Mouse (Mus musculus) forebrain, embryonic 12.5 days (tissue): ENCODE measurements around the gene Dgkh. TPM values are rescaled to one million over a fixed set of nuclear protein-coding genes. Genes with fewer than 3 reads are reported as not detected.

ENCODE experiments used
- ATAC-seq: fragments of 200-750 bp; cut with Nextera tagmentation; 2 replicates; pipeline ENCODE4 v1.8.0; 2017; ENCODE audit warnings: moderate TSS enrichment; ENCODE audit not compliant: low FRiP score
- H3K27ac ChIP-seq: fragments of 300-500 bp; sonication (generic); 2 replicates; pipeline ENCODE4 v1.5.1; 2016; ENCODE audit warnings: mild to moderate bottlenecking
- H3K27me3 ChIP-seq: fragments of 300-500 bp; sonication (generic); 2 replicates; pipeline ENCODE4 v1.6.1; 2016; ENCODE audit warnings: mild to moderate bottlenecking
- H3K36me3 ChIP-seq: fragments of 300-500 bp; sonication (generic); replicated peaks from 2 replicates; pipeline ENCODE4 v1.6.1; 2016; ENCODE audit warnings: mild to moderate bottlenecking
- H3K4me1 ChIP-seq: fragments of 300-500 bp; sonication (generic); 2 replicates; pipeline ENCODE4 v1.6.1; 2016
- H3K4me2 ChIP-seq: fragments of 300-500 bp; sonication (generic); 2 replicates; pipeline ENCODE4 v1.6.1; 2016; ENCODE audit warnings: mild to moderate bottlenecking, moderate library complexity
- H3K4me3 ChIP-seq: fragments of 300-500 bp; sonication (generic); replicated peaks from 2 replicates; pipeline ENCODE4 v1.5.1; 2016; ENCODE audit warnings: mild to moderate bottlenecking
- H3K9ac ChIP-seq: fragments of 300-500 bp; sonication (generic); 2 replicates; pipeline ENCODE4 v1.6.1; 2016; ENCODE audit warnings: mild to moderate bottlenecking
- H3K9me3 ChIP-seq: fragments of 300-500 bp; sonication (generic); 2 replicates; pipeline ENCODE4 v1.6.1; 2016
- WGBS: fragments of 180-500 bp; shearing (Covaris S2); methylation state at CpG from one replicate; pipeline ENCODE4 v1.1.7; 2016; 5-methylcytosine and 5-hydroxymethylcytosine counted together
- polyA plus RNA-seq: library from polyadenylated mRNA; unstranded; fragments of >200 nt; fragmentation: Nextera tagmentation; extraction: Ambion mirVana; gene quantifications from 2 replicates; pipeline ENCODE4 v1.2.1, GENCODE M21; 2016

Dgkh gene
- polyA plus RNA-seq, 1 experiment from 2014 or later, result 1.6 TPM

DNA sequence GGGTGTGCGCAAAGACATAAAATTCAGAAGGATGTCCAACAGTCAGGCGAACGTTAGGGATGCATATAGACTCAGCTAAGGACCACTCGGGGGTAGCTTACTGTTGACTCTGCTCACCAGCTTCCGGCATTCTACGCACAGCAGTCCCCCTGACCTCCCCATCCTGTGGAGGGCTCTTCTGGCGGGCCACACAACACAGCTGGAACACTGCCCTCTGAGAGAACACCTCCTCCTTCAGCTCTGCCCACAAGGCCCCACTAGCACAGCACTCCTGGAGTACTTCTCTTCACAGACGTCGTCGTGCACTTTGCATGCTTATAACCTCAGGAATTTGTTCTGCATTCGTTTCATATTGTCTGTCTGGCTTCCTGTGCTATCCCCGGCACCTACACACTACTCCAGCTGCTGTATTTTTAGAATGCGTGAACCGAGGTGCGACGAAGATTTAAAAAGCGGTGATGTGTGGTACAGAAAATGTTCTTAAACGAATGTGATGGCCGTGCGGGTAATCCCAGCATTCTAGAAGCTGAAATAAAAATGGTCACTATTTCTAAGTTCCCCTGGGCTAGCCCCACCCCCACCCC is 19.9 kb downstream of the Dgkh start:
- Histone ChIP-seq H3K4me3 (no peak overlapping the region), H3K4me1 (no peaks in the 10 kb centered on the region), H3K4me2 (no peak overlapping the region), H3K9ac (no peak overlapping the region), H3K9me3 (no peaks in the 10 kb centered on the region), H3K27me3 (no peaks in the 10 kb centered on the region), H3K36me3 (no peaks in the 10 kb centered on the region), H3K27ac (no peak overlapping the region)
- no peak for ATAC-seq
- 70% methylated on average over 20 of the region's 20 CpGs for WGBS

DNA sequence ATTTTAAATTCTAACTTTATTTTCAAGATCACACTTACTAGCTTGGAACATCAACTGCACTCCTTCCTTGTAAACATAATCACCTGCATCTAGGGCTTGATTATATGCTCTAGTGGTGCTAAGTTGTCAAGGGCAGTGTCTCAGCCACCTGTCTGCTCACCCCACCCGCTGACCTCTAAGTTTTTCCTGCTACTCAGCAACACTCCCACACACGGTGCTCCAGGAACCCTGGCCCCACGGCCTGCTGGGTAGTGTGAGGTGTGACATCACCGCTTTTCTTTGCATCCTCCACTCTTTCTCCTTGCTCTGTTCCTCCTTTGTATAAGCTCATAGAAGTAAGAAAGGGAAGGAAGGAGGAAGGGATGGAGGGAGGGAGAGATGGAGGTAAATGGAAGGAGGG is 21.9 kb downstream of the Dgkh start:
- Histone ChIP-seq H3K27me3 (no peaks in the 10 kb centered on the region), H3K4me2 (no peak overlapping the region), H3K4me3 (no peak overlapping the region), H3K36me3 (no peaks in the 10 kb centered on the region), H3K27ac (no peak overlapping the region), H3K9me3 (no peaks in the 10 kb centered on the region), H3K4me1 (no peaks in the 10 kb centered on the region), H3K9ac (no peak overlapping the region)
- no peak for ATAC-seq
- 74% methylated on average over 4 of the region's 4 CpGs for WGBS

DNA sequence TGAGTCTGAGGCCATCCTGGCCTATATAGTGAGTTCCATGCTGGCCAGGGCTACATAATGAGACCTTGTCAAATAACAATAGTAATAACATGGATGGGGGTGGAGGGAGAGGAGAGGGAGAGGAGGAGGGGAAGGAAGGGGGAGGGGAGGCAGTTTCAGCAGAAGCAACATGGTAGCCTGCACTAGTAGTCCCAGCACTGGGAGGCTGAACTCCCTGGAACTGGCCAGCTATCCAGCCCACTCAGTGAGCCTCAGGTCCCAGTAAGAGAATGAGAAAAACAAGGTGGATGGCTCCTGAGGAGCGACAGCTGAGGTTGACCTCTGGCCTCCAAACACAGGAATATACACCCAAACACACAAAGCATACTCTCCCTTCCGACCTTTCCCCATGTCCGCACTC is 27.0 kb downstream of the Dgkh start:
- H3K4me1 ChIP-seq, result no peaks in the 10 kb centered on the region
- H3K27me3 ChIP-seq, result no peaks in the 10 kb centered on the region
- ATAC-seq, result no peak
- no peak overlapping the region for H3K9ac ChIP-seq
- H3K36me3 ChIP-seq, result no peaks in the 10 kb centered on the region
- H3K4me3 ChIP-seq, result no peak overlapping the region
- WGBS, result 86% methylated on average over 3 of the region's 3 CpGs
- no peak overlapping the region for H3K27ac ChIP-seq
- H3K9me3 ChIP-seq, result no peaks in the 10 kb centered on the region
- no peak overlapping the region for H3K4me2 ChIP-seq

DNA sequence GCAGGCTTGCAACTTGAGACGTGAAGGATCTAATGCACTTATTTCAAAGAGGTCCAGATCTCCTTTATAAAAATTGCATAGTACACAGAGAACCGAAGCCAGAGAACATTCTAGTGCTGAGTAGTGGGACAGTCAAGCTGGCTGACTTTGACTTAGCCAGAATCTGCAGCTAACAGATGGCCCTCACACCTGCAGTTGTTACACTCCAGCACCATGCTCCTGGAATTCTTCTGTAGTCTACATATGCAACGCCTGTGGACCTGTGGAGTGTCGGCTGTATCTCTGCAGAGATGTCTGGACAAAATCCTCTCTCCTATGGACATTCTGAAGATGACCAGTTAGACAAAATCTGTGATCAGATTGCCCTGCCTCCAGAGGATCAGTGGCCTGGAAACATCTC is 28.6 kb downstream of the Dgkh start:
- no peak overlapping the region for H3K9ac ChIP-seq
- no peak overlapping the region for H3K4me2 ChIP-seq
- WGBS, result 95% methylated on average over 4 of the region's 4 CpGs
- no peak overlapping the region for H3K4me3 ChIP-seq
- no peaks in the 10 kb centered on the region for H3K36me3 ChIP-seq
- ATAC-seq, result no peak
- H3K9me3 ChIP-seq, result no peaks in the 10 kb centered on the region
- no peaks in the 10 kb centered on the region for H3K4me1 ChIP-seq
- no peaks in the 10 kb centered on the region for H3K27me3 ChIP-seq
- H3K27ac ChIP-seq, result no peak overlapping the region

DNA sequence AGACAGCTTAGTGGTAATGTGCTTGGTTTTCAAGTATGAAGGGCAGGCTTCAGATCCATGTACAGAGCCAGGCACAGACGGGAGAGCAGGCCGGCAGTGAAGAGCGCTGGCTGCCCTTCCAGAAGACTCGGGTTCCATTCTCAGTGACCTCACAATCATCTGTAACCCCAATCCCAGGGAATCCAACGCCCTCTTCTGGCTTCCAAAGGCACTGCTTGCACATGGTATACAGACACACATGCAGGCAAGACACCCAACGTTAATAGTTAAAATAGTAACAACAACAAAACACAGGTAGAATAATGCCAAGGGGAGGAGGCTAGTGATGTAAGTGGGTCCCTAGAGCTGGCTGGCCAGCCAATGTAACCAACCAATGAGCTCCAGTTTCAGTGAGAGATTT is 29.2 kb downstream of the Dgkh start:
- no peak overlapping the region for H3K4me3 ChIP-seq
- H3K9me3 ChIP-seq, result no peaks in the 10 kb centered on the region
- H3K27ac ChIP-seq, result no peak overlapping the region
- no peaks in the 10 kb centered on the region for H3K27me3 ChIP-seq
- H3K4me2 ChIP-seq, result no peak overlapping the region
- ATAC-seq, result no peak
- H3K9ac ChIP-seq, result no peak overlapping the region
- H3K4me1 ChIP-seq, result no peaks in the 10 kb centered on the region
- 85% methylated on average over 6 of the region's 6 CpGs for WGBS
- H3K36me3 ChIP-seq, result no peaks in the 10 kb centered on the region

DNA sequence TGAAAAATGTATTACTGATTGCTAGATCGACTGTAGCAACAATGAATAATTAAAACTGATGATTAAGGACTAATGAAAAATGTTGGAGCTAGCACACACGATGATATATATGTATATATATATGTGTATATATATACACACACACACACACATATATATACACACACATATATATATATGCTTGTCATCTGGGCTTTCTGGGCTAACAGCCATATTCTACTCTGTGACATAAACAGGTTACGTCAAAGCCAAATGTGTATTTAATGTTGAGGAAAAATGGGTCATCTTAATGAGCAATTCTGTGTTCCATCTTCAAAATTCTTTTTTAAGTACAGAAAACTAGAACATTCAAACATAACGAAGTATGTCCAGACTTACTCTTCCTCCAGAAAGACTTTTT is 30.5 kb downstream of the Dgkh start:
- Histone ChIP-seq H3K9me3 (no peaks in the 10 kb centered on the region), H3K27ac (no peak overlapping the region), H3K9ac (no peak overlapping the region), H3K4me1 (no peaks in the 10 kb centered on the region), H3K27me3 (no peaks in the 10 kb centered on the region), H3K36me3 (no peaks in the 10 kb centered on the region), H3K4me3 (no peak overlapping the region), H3K4me2 (no peak overlapping the region)
- WGBS, result 81% methylated on average over 4 of the region's 4 CpGs
- ATAC-seq, result no peak

DNA sequence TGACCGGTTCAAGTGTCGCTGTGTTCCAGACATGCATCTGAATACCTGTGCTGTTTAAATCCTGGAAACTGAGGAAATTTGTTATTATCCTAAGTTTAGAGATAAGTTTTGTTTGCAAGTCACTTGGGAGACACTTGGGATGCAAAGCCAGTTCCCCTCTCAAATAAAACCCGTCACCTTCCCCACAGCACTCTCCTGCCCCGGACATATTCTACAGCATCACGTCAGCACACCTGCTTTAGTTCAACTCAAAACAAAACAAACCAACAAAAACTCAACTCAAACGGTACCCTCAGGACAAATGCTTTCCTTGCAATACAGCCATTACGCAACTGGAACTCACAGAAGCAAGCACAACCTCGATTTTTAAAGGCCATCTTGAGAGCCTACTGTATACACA is 31.1 kb downstream of the Dgkh start:
- no peaks in the 10 kb centered on the region for H3K27me3 ChIP-seq
- no peaks in the 10 kb centered on the region for H3K36me3 ChIP-seq
- H3K4me2 ChIP-seq, result no peak overlapping the region
- H3K4me3 ChIP-seq, result no peak overlapping the region
- 85% methylated on average over 8 of the region's 8 CpGs for WGBS
- H3K9ac ChIP-seq, result no peak overlapping the region
- H3K4me1 ChIP-seq, result no peaks in the 10 kb centered on the region
- H3K27ac ChIP-seq, result no peak overlapping the region
- H3K9me3 ChIP-seq, result no peaks in the 10 kb centered on the region
- ATAC-seq, result no peak

DNA sequence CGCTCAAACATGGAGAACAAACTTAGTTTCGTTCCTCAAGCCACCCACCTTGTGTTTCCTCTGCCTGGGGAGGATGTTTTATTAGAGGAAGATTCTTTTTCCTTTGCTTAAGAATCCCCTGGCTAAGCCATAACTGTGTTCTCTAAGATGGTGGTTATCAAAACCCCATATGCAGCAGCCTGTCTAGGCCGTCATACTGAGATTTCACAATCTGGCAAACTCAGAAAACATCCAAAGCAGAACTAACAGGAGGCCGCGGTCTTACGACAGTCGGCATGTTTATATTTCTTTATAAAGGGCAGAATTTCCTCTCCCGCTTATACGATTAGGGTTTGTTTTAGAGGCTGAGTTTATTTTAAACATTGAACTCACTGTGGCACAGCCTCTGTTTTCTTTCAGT is 31.5 kb downstream of the Dgkh start:
- Histone ChIP-seq H3K4me3 (no peak overlapping the region), H3K27me3 (no peaks in the 10 kb centered on the region), H3K9ac (no peak overlapping the region), H3K4me1 (no peaks in the 10 kb centered on the region), H3K36me3 (no peaks in the 10 kb centered on the region), H3K9me3 (no peaks in the 10 kb centered on the region), H3K27ac (no peak overlapping the region), H3K4me2 (no peak overlapping the region)
- no peak for ATAC-seq
- WGBS, result 88% methylated on average over 9 of the region's 9 CpGs

DNA sequence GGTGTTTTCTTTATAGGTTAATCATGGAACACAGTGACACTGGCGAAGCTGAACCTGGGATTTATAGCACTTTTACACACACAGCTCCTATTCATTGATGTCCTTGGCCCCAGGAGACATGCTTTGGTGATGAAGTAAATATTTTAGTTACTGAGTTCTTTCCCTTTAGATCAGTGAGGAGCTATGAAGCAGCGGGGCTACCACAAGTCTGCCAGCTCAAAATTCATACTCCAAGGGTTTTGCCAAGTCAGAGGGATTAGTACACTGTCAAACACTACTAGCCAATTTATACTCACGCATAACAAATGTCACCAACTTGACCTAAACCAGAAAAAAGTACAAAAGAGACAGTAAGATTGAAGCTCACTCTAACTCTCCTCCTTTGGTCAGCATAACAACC is 32.9 kb downstream of the Dgkh start:
- Histone ChIP-seq H3K27me3 (no peaks in the 10 kb centered on the region), H3K4me3 (no peak overlapping the region), H3K9me3 (no peaks in the 10 kb centered on the region), H3K9ac (no peak overlapping the region), H3K27ac (no peak overlapping the region), H3K4me1 (no peaks in the 10 kb centered on the region), H3K4me2 (no peak overlapping the region), H3K36me3 (no peaks in the 10 kb centered on the region)
- 85% methylated on average over 3 of the region's 3 CpGs for WGBS
- ATAC-seq, result no peak

DNA sequence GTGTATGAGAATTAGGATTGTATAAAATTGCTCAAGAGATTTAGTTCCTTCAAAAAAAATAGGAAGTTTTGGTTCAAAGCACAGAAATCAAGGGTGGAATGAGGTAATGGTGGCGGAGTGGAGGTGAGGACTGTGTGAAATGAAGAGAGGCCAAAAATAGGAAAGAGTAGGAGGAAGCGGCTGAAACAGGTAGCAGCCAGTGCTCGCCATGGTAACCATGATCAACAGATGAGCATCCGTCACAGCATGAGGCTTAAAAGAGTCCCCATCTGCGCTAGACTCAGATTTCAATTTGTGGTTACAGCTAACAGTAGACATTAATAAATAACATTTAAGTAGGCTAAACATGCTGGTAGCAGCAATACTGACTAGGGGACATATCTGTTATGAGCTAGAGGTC is 33.4 kb downstream of the Dgkh start:
- no peaks in the 10 kb centered on the region for H3K36me3 ChIP-seq
- no peak overlapping the region for H3K4me3 ChIP-seq
- no peak for ATAC-seq
- H3K27ac ChIP-seq, result no peak overlapping the region
- no peaks in the 10 kb centered on the region for H3K4me1 ChIP-seq
- H3K27me3 ChIP-seq, result no peaks in the 10 kb centered on the region
- no peak overlapping the region for H3K4me2 ChIP-seq
- H3K9me3 ChIP-seq, result no peaks in the 10 kb centered on the region
- WGBS, result 83% methylated on average over 5 of the region's 5 CpGs
- no peak overlapping the region for H3K9ac ChIP-seq

DNA sequence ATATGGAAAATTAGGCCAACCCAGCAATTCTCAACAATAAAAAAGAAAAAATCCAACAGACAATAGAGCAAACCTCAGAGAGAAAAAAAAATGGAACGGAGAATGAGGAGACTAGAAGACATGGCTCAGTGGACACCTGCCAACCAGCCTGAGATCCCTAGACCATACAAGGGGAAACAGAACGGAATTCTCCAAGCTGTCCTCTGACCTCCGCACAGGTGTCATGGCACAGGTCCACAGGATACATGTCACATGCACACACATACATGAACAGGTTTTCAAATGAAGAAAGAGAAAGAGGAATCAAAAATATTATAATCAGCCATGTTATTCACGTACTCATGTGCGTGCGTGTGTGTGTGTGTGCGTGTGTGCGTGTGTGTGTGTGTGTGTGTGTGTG is 38.5 kb downstream of the Dgkh start:
- H3K4me1 ChIP-seq, result no peaks in the 10 kb centered on the region
- H3K4me2 ChIP-seq, result no peak overlapping the region
- H3K9me3 ChIP-seq, result no peaks in the 10 kb centered on the region
- no peak for ATAC-seq
- no peaks in the 10 kb centered on the region for H3K27me3 ChIP-seq
- WGBS, result 92% methylated on average over 8 of the region's 8 CpGs
- no peak overlapping the region for H3K9ac ChIP-seq
- H3K27ac ChIP-seq, result no peak overlapping the region
- no peaks in the 10 kb centered on the region for H3K36me3 ChIP-seq
- H3K4me3 ChIP-seq, result no peak overlapping the region

DNA sequence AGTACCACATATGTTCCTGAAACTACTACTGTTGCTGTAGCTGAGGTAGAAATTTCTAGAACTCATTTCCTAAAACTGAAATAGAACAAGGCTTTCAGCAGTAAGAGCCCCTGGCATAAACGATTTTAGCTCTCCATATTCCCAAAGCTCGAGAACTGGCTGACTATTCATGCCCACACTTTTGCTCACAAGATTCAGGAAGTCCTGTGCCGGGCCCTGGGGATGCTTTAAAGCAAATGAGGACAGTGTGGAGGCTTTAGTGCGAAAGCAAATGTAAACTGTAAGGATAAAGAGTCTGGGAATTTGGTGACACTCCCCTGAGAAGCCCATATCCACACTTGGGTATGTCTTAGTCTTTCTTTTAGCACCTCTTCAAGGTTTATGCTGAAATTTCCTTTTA is 40.0 kb downstream of the Dgkh start:
- Histone ChIP-seq H3K9me3 (no peaks in the 10 kb centered on the region), H3K27ac (no peak overlapping the region), H3K36me3 (no peaks in the 10 kb centered on the region), H3K9ac (no peak overlapping the region), H3K4me1 (no peaks in the 10 kb centered on the region), H3K27me3 (no peaks in the 10 kb centered on the region), H3K4me3 (no peak overlapping the region), H3K4me2 (no peak overlapping the region)
- no peak for ATAC-seq
- WGBS, result 81% methylated on average over 4 of the region's 4 CpGs

DNA sequence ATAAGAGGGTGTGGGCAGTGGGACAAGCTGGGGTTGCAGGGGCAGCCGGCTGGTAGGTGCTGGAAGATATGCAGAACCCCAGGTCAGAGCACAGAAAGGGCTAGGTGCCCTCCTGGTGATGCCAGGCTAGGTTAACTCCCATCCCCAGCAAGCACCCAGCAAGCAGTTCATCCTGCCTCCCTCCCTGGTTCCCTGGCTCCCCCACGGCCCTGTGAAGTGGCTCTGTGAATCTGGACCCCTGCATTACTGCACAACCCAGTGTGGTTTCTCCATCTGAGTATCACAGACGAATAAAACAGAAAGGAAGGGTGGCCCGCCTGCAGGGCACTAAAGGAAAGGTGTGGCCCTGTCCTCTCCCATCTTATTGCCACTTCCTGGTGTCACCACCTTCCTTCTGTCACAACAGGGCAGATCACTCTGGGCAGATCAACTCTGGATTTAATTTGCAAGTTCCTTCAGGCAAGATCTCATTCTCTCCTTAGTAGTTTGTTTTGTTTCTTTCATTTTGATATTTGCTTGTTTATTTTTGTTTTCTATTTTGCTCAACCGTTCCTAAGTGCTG is 40.6 kb downstream of the Dgkh start:
- ATAC-seq, result no peak
- WGBS, result 76% methylated on average over 5 of the region's 5 CpGs
- Histone ChIP-seq H3K4me3 (no peak overlapping the region), H3K36me3 (no peaks in the 10 kb centered on the region), H3K27ac (no peak overlapping the region), H3K27me3 (no peaks in the 10 kb centered on the region), H3K4me2 (no peak overlapping the region), H3K9me3 (no peaks in the 10 kb centered on the region), H3K9ac (no peak overlapping the region), H3K4me1 (no peaks in the 10 kb centered on the region)
